Mouse (Mus musculus) spleen, adult 2 months (tissue): ENCODE measurements around the gene Cmip.

ENCODE experiments used
- CTCF ChIP-seq: fragments of 200-500 bp; IDR thresholded peaks from 2 replicates; pipeline ENCODE4 v1.5.1; 2011; ENCODE audit warnings: mild to moderate bottlenecking, inconsistent platforms; ENCODE audit not compliant: insufficient read depth, insufficient read length, insufficient replicate concordance; ENCODE audit errors: extremely low read depth
- POLR2A ChIP-seq: fragments of 200-500 bp; IDR thresholded peaks from 2 replicates; pipeline ENCODE4 v1.6.1; 2011; ENCODE audit warnings: low read depth, low read length, inconsistent platforms

- no peak for TF ChIP-seq POLR2A
- no peak for TF ChIP-seq CTCF
These were observed 152.2 kb downstream of the Cmip start for GRCm38 (mm10) chr8:117409056-117409455.
